Mouse (Mus musculus): Measurements from ENCODE around the gene Atg7. TPM values are rescaled to one million over a fixed set of nuclear protein-coding genes. Genes with fewer than 3 reads are reported as not detected.

Atg7 gene
- polyA plus RNA-seq, 1 experiment from 2014 or later = 14.0 TPM

- peaks cover 19% of the 10 kb centered on the region for H3K36me3 ChIP-seq (ENCODE audit: control insufficient read depth, insufficient read depth, low read length)
- no peaks in the 10 kb centered on the region for H3K27me3 ChIP-seq (ENCODE audit: control insufficient read depth, insufficient read depth, low read length)
- H3K4me1 ChIP-seq (replicated peaks; ENCODE audit: control insufficient read depth, insufficient read depth) = peaks cover 6% of the 10 kb centered on the region; the same call in 1 of the 2 replicates
- no peak for DNase-seq (ENCODE audit: low spot score)
- 86% methylated on average over 4 of the region's 4 CpGs for WGBS
- no peaks in the 10 kb centered on the region for H3K9me3 ChIP-seq (ENCODE audit: control insufficient read depth, low read length)
- no peak overlapping the region for H3K4me2 ChIP-seq (replicated peaks; ENCODE audit: low read depth)
- TF ChIP-seq EP300 (optimal IDR thresholded peaks at IDR 0.05) (no peak), CTCF (IDR thresholded peaks at IDR 0.05; ENCODE audit: low read depth) (no peak)
- ATAC-seq (ENCODE audit: low FRiP score, low TSS enrichment) = no peak
- no peak overlapping the region for H3K4me3 ChIP-seq (ENCODE audit: low read depth, low read length)
- no peak overlapping the region for H3K9ac ChIP-seq (ENCODE audit: low read length)
- H3K27ac ChIP-seq (replicated peaks) = no peak overlapping the region
Measured at GRCm38 (mm10) chr6:114858722-114859053, 215.8 kb downstream of the Atg7 start.

GRCm38 (mm10) chr6:114860677-114861568 is 218.0 kb downstream of the Atg7 start:
- Histone ChIP-seq H3K4me2 (replicated peaks; ENCODE audit: low read depth) (no peak overlapping the region), H3K27me3 (ENCODE audit: control insufficient read depth, insufficient read depth, low read length) (no peaks in the 10 kb centered on the region), H3K4me3 (ENCODE audit: low read depth, low read length) (no peak overlapping the region), H3K9ac (ENCODE audit: low read length) (no peak overlapping the region), H3K9me3 (ENCODE audit: control insufficient read depth, low read length) (no peaks in the 10 kb centered on the region), H3K4me1 (replicated peaks; ENCODE audit: control insufficient read depth, insufficient read depth) (peaks cover under 1% of the 10 kb centered on the region; the same call in 1 of the 2 replicates), H3K27ac (replicated peaks) (peak overlapping the region; percentile 45; the same call in 1 of the 2 replicates), H3K36me3 (ENCODE audit: control insufficient read depth, insufficient read depth, low read length) (peaks cover 19% of the 10 kb centered on the region)
- DNase-seq (ENCODE audit: low spot score) (peak; percentile 41), ATAC-seq (ENCODE audit: low FRiP score, low TSS enrichment) (peak; percentile 80)
- TF ChIP-seq EP300 (optimal IDR thresholded peaks at IDR 0.05) (no peak), CTCF (IDR thresholded peaks at IDR 0.05; ENCODE audit: low read depth) (no peak)
- 45% methylated on average over 14 of the region's 14 CpGs for WGBS

DNA sequence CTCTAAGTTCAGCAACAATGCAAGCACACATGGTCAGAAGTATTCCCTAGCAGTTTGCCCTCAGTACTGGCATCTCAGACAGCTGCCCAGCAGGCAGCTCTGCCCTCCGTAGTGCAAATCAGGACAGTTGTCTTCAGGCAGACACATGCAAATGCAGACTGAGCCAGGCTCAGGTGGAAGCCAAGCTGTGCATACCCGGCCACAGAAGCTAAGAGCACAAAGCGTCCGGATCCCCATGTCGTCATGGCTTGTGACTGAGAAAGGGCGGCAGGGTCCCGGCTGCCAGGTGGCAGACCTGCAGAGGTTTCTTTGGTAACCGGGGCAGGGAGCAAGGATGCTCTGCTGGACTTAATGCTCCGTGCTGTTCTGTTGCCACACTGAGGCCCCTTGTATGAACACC is 218.7 kb downstream of the Atg7 start:
- ATAC-seq (ENCODE audit: low FRiP score, low TSS enrichment) (no peak), DNase-seq (ENCODE audit: low spot score) (no peak)
- TF ChIP-seq EP300 (optimal IDR thresholded peaks at IDR 0.05) (no peak), CTCF (IDR thresholded peaks at IDR 0.05; ENCODE audit: low read depth) (no peak)
- H3K9ac ChIP-seq (ENCODE audit: low read length) = no peak overlapping the region
- peak overlapping the region; percentile 45; the same call in 1 of the 2 replicates for H3K27ac ChIP-seq (replicated peaks)
- peaks cover 19% of the 10 kb centered on the region for H3K36me3 ChIP-seq (ENCODE audit: control insufficient read depth, insufficient read depth, low read length)
- 75% methylated on average over 9 of the region's 9 CpGs for WGBS
- H3K27me3 ChIP-seq (ENCODE audit: control insufficient read depth, insufficient read depth, low read length) = no peaks in the 10 kb centered on the region
- no peaks in the 10 kb centered on the region for H3K4me1 ChIP-seq (replicated peaks; ENCODE audit: control insufficient read depth, insufficient read depth)
- no peak overlapping the region for H3K4me3 ChIP-seq (ENCODE audit: low read depth, low read length)
- H3K9me3 ChIP-seq (ENCODE audit: control insufficient read depth, low read length) = no peaks in the 10 kb centered on the region
- H3K4me2 ChIP-seq (replicated peaks; ENCODE audit: low read depth) = no peak overlapping the region

- no peaks in the 10 kb centered on the region for H3K27me3 ChIP-seq (ENCODE audit: control insufficient read depth, insufficient read depth, low read length)
- no peak for TF ChIP-seq EP300 (optimal IDR thresholded peaks at IDR 0.05)
- TF ChIP-seq CTCF (IDR thresholded peaks at IDR 0.05; ENCODE audit: low read depth) = no peak
- no peaks in the 10 kb centered on the region for H3K4me1 ChIP-seq (replicated peaks; ENCODE audit: control insufficient read depth, insufficient read depth)
- no peak overlapping the region for H3K4me2 ChIP-seq (replicated peaks; ENCODE audit: low read depth)
- ATAC-seq (ENCODE audit: low FRiP score, low TSS enrichment) (no peak), DNase-seq (ENCODE audit: low spot score) (no peak)
- no peak overlapping the region for H3K9ac ChIP-seq (ENCODE audit: low read length)
- H3K9me3 ChIP-seq (ENCODE audit: control insufficient read depth, low read length) = no peaks in the 10 kb centered on the region
- 74% methylated on average over 9 of the region's 9 CpGs for WGBS
- peaks cover 19% of the 10 kb centered on the region for H3K36me3 ChIP-seq (ENCODE audit: control insufficient read depth, insufficient read depth, low read length)
- no peak overlapping the region for H3K27ac ChIP-seq (replicated peaks)
- H3K4me3 ChIP-seq (ENCODE audit: low read depth, low read length) = no peak overlapping the region
Measured at GRCm38 (mm10) chr6:114862046-114862445, 219.1 kb downstream of the Atg7 start.

DNA sequence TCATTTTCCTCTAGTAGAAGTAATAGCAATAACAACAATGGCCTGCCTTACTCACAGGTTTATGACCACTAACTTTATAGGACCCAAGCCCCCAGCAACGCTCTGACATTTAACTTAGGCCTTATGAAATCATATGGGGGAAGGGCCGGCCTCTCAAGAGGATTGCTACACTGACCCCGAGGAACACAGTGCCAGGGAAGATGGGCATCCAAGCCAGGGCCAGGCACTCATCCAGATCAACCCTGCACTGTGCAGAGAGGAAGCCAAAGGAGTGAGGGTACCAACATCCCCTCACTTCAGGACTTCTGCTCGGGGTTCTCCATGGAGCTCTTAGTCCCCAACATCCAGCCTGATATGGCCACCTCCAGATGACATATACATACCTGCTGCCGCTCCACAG is 220.6 kb downstream of the Atg7 start:
- whole genome bisulfite sequencing = 88% methylated on average over 5 of the region's 5 CpGs
- Histone ChIP-seq H3K9ac (ENCODE audit: low read length) (no peak overlapping the region), H3K36me3 (ENCODE audit: control insufficient read depth, insufficient read depth, low read length) (peaks cover 18% of the 10 kb centered on the region), H3K27ac (replicated peaks) (no peak overlapping the region), H3K27me3 (ENCODE audit: control insufficient read depth, insufficient read depth, low read length) (no peaks in the 10 kb centered on the region), H3K4me2 (replicated peaks; ENCODE audit: low read depth) (no peak overlapping the region), H3K4me1 (replicated peaks; ENCODE audit: control insufficient read depth, insufficient read depth) (no peaks in the 10 kb centered on the region), H3K4me3 (ENCODE audit: low read depth, low read length) (no peak overlapping the region), H3K9me3 (ENCODE audit: control insufficient read depth, low read length) (no peaks in the 10 kb centered on the region)
- DNase-seq (ENCODE audit: low spot score) (no peak), ATAC-seq (ENCODE audit: low FRiP score, low TSS enrichment) (no peak)
- no peak for TF ChIP-seq EP300 (optimal IDR thresholded peaks at IDR 0.05)
- TF ChIP-seq CTCF (IDR thresholded peaks at IDR 0.05; ENCODE audit: low read depth) = no peak

DNA sequence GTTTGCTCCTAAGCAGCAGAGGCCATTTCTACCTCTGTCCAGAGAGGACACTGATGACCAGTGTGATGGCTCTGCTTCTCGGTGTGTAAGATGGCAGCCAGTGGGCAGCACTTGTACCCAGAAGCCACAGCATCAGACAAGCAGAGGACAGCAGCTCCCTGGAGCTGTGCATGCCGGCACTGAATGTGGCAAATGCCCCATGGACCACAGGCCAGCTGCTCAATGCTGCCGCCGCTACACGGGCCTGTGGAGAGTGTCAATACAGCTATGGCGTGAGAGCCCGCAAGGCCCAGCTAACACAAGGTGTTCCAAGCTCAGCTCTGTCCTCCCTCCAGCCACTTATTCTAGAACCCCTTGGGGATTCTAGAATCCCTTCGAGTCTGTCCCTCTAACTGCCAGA is 221.5 kb downstream of the Atg7 start:
- Histone ChIP-seq H3K27ac (replicated peaks) (no peak overlapping the region), H3K36me3 (ENCODE audit: control insufficient read depth, insufficient read depth, low read length) (peaks cover 11% of the 10 kb centered on the region), H3K9ac (ENCODE audit: low read length) (no peak overlapping the region), H3K4me1 (replicated peaks; ENCODE audit: control insufficient read depth, insufficient read depth) (no peaks in the 10 kb centered on the region), H3K27me3 (ENCODE audit: control insufficient read depth, insufficient read depth, low read length) (no peaks in the 10 kb centered on the region), H3K9me3 (ENCODE audit: control insufficient read depth, low read length) (no peaks in the 10 kb centered on the region), H3K4me2 (replicated peaks; ENCODE audit: low read depth) (no peak overlapping the region), H3K4me3 (ENCODE audit: low read depth, low read length) (no peak overlapping the region)
- ATAC-seq (ENCODE audit: low FRiP score, low TSS enrichment) = no peak
- TF ChIP-seq EP300 (optimal IDR thresholded peaks at IDR 0.05) (no peak), CTCF (IDR thresholded peaks at IDR 0.05; ENCODE audit: low read depth) (no peak)
- 82% methylated on average over 8 of the region's 8 CpGs for WGBS
- DNase-seq (ENCODE audit: low spot score) = no peak

Data from stomach, postnatal 0 days (tissue).